Mouse (Mus musculus): ENCODE measurements around the gene Ak2. TPM values are rescaled to one million over a fixed set of nuclear protein-coding genes. Genes with fewer than 3 reads are reported as not detected.
A peak's percentile ranks its signal among the peaks of the same experiment; 100 is the strongest.

Gene Ak2
- polyA plus RNA-seq, 1 experiment from 2014 or later, result 63.3 TPM

DNA sequence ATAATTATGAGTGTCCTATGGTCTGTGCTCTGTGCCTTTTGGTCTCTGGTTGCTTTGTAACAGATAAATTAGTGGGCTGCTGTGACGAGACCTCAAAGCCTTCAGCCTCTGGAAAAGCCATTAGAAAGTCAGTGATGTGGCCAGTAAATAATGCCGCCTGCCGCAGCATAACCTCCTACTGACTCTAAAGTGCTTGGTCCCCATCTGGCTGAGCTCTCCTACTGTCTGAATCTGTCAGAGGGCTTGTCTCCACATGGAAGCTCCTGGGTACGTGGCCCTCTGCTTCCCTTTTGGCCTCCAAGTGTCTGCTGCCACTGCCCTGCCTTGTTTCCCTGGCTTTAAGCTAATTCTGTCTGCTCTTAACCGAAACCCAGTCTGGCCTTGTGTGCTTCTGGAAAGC is 17.8 kb downstream of the Ak2 start:
- peaks cover 51% of the 10 kb centered on the region for H3K36me3 ChIP-seq (ENCODE audit: control insufficient read depth, insufficient read depth, low read length)
- WGBS, result 87% methylated on average over 5 of the region's 5 CpGs
- no peak overlapping the region for H3K4me2 ChIP-seq (ENCODE audit: low read length)
- H3K9me3 ChIP-seq (ENCODE audit: control insufficient read depth, low read length), result no peaks in the 10 kb centered on the region
- ATAC-seq (ENCODE audit: low FRiP score, low TSS enrichment) (no peak), DNase-seq (no peak)
- peaks cover 5% of the 10 kb centered on the region; the same call in 1 of the 2 replicates for H3K4me1 ChIP-seq (ENCODE audit: control insufficient read depth, insufficient read depth, low read length)
- no peaks in the 10 kb centered on the region for H3K27me3 ChIP-seq (ENCODE audit: control insufficient read depth, insufficient read depth, low read length)
- H3K9ac ChIP-seq (replicated peaks; ENCODE audit: low read length), result no peak overlapping the region
- no peak overlapping the region for H3K27ac ChIP-seq (replicated peaks; ENCODE audit: low read depth, low read length)
- H3K4me3 ChIP-seq (replicated peaks; ENCODE audit: low read depth, low read length), result no peak overlapping the region

DNA sequence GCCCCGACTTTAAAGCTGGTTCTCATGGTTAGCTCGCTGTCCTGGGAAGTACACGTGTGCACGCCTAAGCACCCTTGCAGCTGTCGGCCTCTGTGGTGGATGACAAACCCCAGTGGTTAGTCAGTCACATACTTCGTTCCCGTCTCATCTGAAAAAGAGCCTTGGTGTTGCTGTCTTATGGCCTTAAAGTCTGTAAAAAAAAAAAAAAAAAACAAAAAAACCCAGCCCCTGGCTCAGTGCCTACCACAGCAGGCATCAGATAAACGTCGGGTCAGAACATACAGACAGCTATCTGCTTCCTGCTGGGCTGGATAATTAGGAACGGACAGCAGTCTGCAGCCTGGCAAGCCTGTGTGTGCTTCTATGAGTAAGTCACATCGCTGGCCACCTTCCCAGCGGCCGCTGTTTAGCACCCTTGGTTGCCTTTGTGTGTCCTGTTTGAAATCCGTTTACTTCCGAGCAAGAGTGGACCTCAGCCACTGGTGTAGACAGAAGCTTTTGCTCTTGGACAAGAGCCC is 19.9 kb downstream of the Ak2 start:
- DNase-seq (peak; percentile 65), ATAC-seq (ENCODE audit: low FRiP score, low TSS enrichment) (no peak)
- Histone ChIP-seq H3K36me3 (ENCODE audit: control insufficient read depth, insufficient read depth, low read length) (peaks cover 38% of the 10 kb centered on the region), H3K4me2 (ENCODE audit: low read length) (no peak overlapping the region), H3K4me3 (replicated peaks; ENCODE audit: low read depth, low read length) (no peak overlapping the region), H3K4me1 (ENCODE audit: control insufficient read depth, insufficient read depth, low read length) (peaks cover 5% of the 10 kb centered on the region; the same call in 1 of the 2 replicates), H3K27ac (replicated peaks; ENCODE audit: low read depth, low read length) (no peak overlapping the region), H3K9me3 (ENCODE audit: control insufficient read depth, low read length) (no peaks in the 10 kb centered on the region), H3K27me3 (ENCODE audit: control insufficient read depth, insufficient read depth, low read length) (no peaks in the 10 kb centered on the region), H3K9ac (replicated peaks; ENCODE audit: low read length) (no peak overlapping the region)
- WGBS, result 37% methylated on average over 15 of the region's 15 CpGs

DNA sequence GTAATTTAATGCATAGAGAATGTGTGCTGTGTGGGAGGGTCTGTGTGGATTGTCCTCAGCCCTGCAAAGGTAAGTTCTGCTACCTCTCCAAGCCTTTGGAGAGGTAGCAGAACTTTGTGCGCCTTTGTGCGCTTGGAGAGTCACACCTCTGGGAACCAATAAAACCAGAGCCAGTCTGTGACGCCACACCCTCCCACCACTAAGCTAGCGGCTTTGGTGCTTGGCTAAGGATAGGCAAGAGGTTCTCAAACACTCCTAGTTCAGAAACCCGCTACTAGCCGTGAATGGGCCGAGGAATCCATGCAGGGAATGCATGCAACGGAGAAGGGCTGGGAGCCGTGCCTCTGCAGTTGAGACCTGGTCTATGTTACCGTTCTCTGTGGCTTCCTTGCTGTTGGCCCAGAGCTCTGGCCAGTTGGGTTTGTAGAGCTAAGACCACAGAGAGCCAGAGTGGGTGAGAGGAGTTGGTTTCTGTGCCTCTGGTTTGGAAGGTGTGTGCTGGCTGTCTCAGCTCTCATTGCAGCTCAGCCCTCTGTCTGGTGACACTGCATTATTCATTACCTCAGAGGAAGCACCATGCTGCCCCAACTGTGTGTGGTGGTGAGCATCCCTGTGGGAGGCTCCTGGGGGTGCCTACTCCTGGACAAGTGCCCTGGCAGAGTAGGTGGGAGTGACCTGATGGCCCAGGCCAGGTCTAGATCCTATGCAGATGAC is 21.6 kb downstream of the Ak2 start:
- Histone ChIP-seq H3K27ac (replicated peaks; ENCODE audit: low read depth, low read length) (no peak overlapping the region), H3K4me1 (ENCODE audit: control insufficient read depth, insufficient read depth, low read length) (peaks cover 5% of the 10 kb centered on the region; the same call in 1 of the 2 replicates), H3K4me2 (ENCODE audit: low read length) (no peak overlapping the region), H3K36me3 (ENCODE audit: control insufficient read depth, insufficient read depth, low read length) (peaks cover 25% of the 10 kb centered on the region), H3K9ac (replicated peaks; ENCODE audit: low read length) (no peak overlapping the region), H3K9me3 (ENCODE audit: control insufficient read depth, low read length) (no peaks in the 10 kb centered on the region), H3K27me3 (ENCODE audit: control insufficient read depth, insufficient read depth, low read length) (no peaks in the 10 kb centered on the region), H3K4me3 (replicated peaks; ENCODE audit: low read depth, low read length) (no peak overlapping the region)
- DNase-seq, result no peak
- ATAC-seq (ENCODE audit: low FRiP score, low TSS enrichment), result no peak
- WGBS, result 68% methylated on average over 10 of the region's 10 CpGs

DNA sequence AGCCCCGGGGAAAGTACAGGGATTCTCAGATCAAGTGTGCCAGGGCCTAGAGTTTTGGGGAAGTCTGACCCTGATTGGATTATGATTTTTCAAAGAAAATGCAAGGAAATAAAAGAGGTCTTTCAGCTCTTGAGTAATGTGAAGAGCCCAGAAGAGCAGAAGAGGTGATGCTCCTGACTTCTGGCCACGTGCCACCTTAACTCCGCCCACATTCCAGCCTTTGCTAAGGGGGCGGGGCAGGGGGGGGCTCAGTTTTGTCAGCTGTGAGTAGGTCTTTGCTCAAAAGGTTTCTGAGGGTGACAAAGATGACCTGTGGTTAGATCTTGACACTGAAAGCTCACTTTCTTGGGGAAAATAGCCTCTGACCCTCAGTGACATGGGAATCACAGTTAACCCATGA is 24.6 kb downstream of the Ak2 start:
- Histone ChIP-seq H3K4me3 (replicated peaks; ENCODE audit: low read depth, low read length) (no peak overlapping the region), H3K4me1 (ENCODE audit: control insufficient read depth, insufficient read depth, low read length) (peaks cover 7% of the 10 kb centered on the region; the same call in 1 of the 2 replicates), H3K27ac (replicated peaks; ENCODE audit: low read depth, low read length) (no peak overlapping the region), H3K9me3 (ENCODE audit: control insufficient read depth, low read length) (no peaks in the 10 kb centered on the region), H3K4me2 (ENCODE audit: low read length) (no peak overlapping the region), H3K36me3 (ENCODE audit: control insufficient read depth, insufficient read depth, low read length) (0 out of 2 replicates have a peak, but pooled peaks cover under 1% of the 10 kb centered on the region), H3K27me3 (ENCODE audit: control insufficient read depth, insufficient read depth, low read length) (no peaks in the 10 kb centered on the region), H3K9ac (replicated peaks; ENCODE audit: low read length) (no peak overlapping the region)
- ATAC-seq (ENCODE audit: low FRiP score, low TSS enrichment) (no peak), DNase-seq (no peak)
- WGBS, result 41% methylated on average over 4 of the region's 4 CpGs

DNA sequence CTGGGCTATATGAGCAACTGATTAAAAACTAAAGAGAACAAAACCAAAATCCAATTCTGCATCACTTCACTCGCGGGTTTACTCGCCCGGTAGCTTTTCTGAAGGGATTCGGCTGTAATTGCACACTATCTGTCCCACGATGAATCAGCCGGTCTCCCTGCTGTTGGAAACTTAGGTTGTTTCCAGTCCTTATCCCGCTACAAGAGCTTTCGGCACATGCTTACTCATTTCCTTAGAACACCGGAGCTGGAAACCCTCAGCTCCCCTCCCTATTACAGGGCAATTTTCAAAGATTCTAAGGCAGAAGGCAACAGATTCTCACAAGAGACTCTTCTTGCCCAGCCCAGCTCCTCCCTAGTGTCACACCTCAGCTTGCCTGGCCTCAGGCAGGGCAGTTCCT is 25.4 kb downstream of the Ak2 start:
- Histone ChIP-seq H3K9ac (replicated peaks; ENCODE audit: low read length) (no peak overlapping the region), H3K27me3 (ENCODE audit: control insufficient read depth, insufficient read depth, low read length) (no peaks in the 10 kb centered on the region), H3K4me1 (ENCODE audit: control insufficient read depth, insufficient read depth, low read length) (peaks cover 7% of the 10 kb centered on the region; the same call in 1 of the 2 replicates), H3K4me2 (ENCODE audit: low read length) (no peak overlapping the region), H3K36me3 (ENCODE audit: control insufficient read depth, insufficient read depth, low read length) (no peaks in the 10 kb centered on the region), H3K9me3 (ENCODE audit: control insufficient read depth, low read length) (no peaks in the 10 kb centered on the region), H3K27ac (replicated peaks; ENCODE audit: low read depth, low read length) (no peak overlapping the region), H3K4me3 (replicated peaks; ENCODE audit: low read depth, low read length) (no peak overlapping the region)
- DNase-seq (no peak), ATAC-seq (ENCODE audit: low FRiP score, low TSS enrichment) (no peak)
- 93% methylated on average over 10 of the region's 10 CpGs for WGBS

DNA sequence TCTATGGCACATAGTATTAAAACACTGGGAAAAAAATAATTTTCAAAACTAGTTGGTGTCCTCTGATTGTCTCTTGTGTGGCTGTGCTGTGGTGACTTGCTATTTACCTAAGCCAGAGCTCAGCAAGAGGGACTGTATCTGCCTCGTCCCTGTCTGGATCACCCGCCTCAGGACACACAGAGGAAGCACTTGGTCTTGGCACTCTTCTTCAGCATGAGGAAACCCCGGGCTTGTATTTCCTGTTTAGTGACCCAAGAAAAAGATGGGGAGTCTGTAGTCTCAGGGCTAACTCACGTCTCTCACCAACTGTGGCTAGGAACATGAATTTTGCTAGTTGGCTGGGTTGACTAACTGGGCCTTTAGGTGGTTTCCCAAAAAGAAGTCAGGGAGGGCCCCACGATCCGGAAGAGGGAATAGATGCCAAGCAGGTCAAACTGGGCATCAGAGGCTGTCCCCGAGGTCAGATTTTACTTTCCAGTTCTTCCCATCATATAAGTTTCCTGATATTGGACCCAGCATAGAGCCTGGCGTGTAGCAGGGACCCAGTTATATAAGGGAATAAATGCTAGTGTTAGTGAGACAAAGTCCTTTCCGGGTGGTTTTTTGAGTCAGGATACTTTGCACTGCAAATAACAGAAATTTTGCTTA is 27.2 kb downstream of the Ak2 start:
- no peak overlapping the region for H3K4me2 ChIP-seq (ENCODE audit: low read length)
- 0 out of 2 replicates have a peak, but pooled peaks cover 2% of the 10 kb centered on the region for H3K4me1 ChIP-seq (ENCODE audit: control insufficient read depth, insufficient read depth, low read length)
- no peak for ATAC-seq (ENCODE audit: low FRiP score, low TSS enrichment)
- H3K4me3 ChIP-seq (replicated peaks; ENCODE audit: low read depth, low read length), result no peak overlapping the region
- H3K27ac ChIP-seq (replicated peaks; ENCODE audit: low read depth, low read length), result no peak overlapping the region
- H3K9ac ChIP-seq (replicated peaks; ENCODE audit: low read length), result no peak overlapping the region
- H3K9me3 ChIP-seq (ENCODE audit: control insufficient read depth, low read length), result no peaks in the 10 kb centered on the region
- 88% methylated on average over 9 of the region's 9 CpGs for WGBS
- no peaks in the 10 kb centered on the region for H3K36me3 ChIP-seq (ENCODE audit: control insufficient read depth, insufficient read depth, low read length)
- H3K27me3 ChIP-seq (ENCODE audit: control insufficient read depth, insufficient read depth, low read length), result no peaks in the 10 kb centered on the region
- no peak for DNase-seq

DNA sequence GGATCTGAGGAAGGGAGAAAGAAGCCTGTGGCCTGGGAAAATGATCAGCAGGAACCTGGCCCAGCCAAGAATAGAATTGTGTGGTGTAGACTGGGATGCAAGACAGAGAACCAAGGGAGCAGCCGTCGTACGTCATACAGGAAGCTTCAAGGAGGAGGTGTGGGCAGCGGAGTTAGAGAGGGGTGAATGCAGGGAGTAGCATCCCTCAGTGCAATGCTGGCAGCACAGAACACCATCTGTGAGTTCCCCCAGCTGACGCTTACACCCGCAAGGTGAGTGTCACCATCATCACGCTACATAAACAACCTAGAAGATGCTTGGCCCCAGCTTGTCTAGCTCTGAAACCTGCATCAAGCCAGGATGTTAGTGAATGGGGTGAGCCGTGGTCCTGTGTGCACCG is 28.0 kb downstream of the Ak2 start:
- Histone ChIP-seq H3K4me2 (ENCODE audit: low read length) (no peak overlapping the region), H3K9ac (replicated peaks; ENCODE audit: low read length) (no peak overlapping the region), H3K36me3 (ENCODE audit: control insufficient read depth, insufficient read depth, low read length) (no peaks in the 10 kb centered on the region), H3K4me1 (ENCODE audit: control insufficient read depth, insufficient read depth, low read length) (0 out of 2 replicates have a peak, but pooled peaks cover 2% of the 10 kb centered on the region), H3K27me3 (ENCODE audit: control insufficient read depth, insufficient read depth, low read length) (no peaks in the 10 kb centered on the region), H3K4me3 (replicated peaks; ENCODE audit: low read depth, low read length) (no peak overlapping the region), H3K9me3 (ENCODE audit: control insufficient read depth, low read length) (no peaks in the 10 kb centered on the region), H3K27ac (replicated peaks; ENCODE audit: low read depth, low read length) (no peak overlapping the region)
- no peak for DNase-seq
- 73% methylated on average over 9 of the region's 9 CpGs for WGBS
- ATAC-seq (ENCODE audit: low FRiP score, low TSS enrichment), result no peak

DNA sequence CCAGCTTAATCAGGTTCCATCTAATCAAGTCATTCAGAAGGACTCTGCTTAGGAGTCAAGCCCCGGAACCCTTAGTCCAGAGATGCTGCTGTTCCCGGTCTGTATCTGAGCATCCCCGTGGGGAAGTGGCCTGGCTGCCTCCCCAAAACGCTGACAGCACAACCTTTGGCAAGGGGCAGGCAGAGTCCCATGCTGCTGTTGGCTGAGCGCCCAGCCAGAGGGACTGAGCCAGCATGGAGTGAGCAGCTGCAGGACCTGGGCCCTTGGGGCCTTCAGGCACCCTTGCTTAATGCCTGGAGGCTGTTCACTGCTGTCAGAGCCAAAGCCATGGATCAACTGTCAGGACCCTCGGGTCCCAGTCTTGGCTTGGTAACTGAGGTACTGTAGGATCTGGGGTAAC is 28.7 kb downstream of the Ak2 start:
- peak overlapping the region; percentile 28; the same call in 1 of the 2 replicates for H3K27ac ChIP-seq (replicated peaks; ENCODE audit: low read depth, low read length)
- 58% methylated on average over 6 of the region's 6 CpGs for WGBS

More for the DNA sequence above, 28.7 kb downstream of the Ak2 start:
- Histone ChIP-seq H3K9me3 (ENCODE audit: control insufficient read depth, low read length) (no peaks in the 10 kb centered on the region), H3K9ac (replicated peaks; ENCODE audit: low read length) (no peak overlapping the region), H3K27me3 (ENCODE audit: control insufficient read depth, insufficient read depth, low read length) (no peaks in the 10 kb centered on the region), H3K4me2 (ENCODE audit: low read length) (no peak overlapping the region), H3K4me1 (ENCODE audit: control insufficient read depth, insufficient read depth, low read length) (0 out of 2 replicates have a peak, but pooled peaks cover 2% of the 10 kb centered on the region), H3K36me3 (ENCODE audit: control insufficient read depth, insufficient read depth, low read length) (no peaks in the 10 kb centered on the region), H3K4me3 (replicated peaks; ENCODE audit: low read depth, low read length) (no peak overlapping the region)
- ATAC-seq (ENCODE audit: low FRiP score, low TSS enrichment), result no peak
- peak; percentile 68 for DNase-seq
